Mouse (Mus musculus): Measurements from ENCODE around the gene Cnksr1.

- no peak for TF ChIP-seq CTCF (IDR thresholded peaks at IDR 0.05; ENCODE audit: insufficient read depth, low read length)
- TF ChIP-seq POLR2A (IDR thresholded peaks at IDR 0.05; ENCODE audit: borderline replicate concordance, extremely low read depth, low read depth, low read length): no peak
Observed at GRCm38 (mm10) chr4:134268102-134268655, 30.0 kb upstream of the Cnksr1 start.
